Mouse (Mus musculus): Measurements from ENCODE around the gene Ces1c. TPM values are rescaled to one million over a fixed set of nuclear protein-coding genes. Genes with fewer than 3 reads are reported as not detected.

Gene Ces1c
- 19.1 TPM in 1 of 2 replicates, not detected in the other for total RNA-seq (2021)
- long read RNA-seq, transcript Ces1c-201 (13 exons, 1,828 nt), result major isoform, 290 of 568 reads
- long read RNA-seq, partial matches to known transcripts, result 158 of 568 reads
- long read RNA-seq, other reads (novel, unspliced or antisense), result 120 of 568 reads

GRCm38 (mm10) chr8:93131233-93131980 is at the start of gene Ces1c:
Gene Ces1c, minus strand, starts transcription at chr8:93131283.
- DNase-seq, result no peak

- no peak for DNase-seq
Measured at GRCm38 (mm10) chr8:93180581-93181129, 49.6 kb upstream of the Ces1c start.

GRCm38 (mm10) chr8:93176593-93176992 is 45.5 kb upstream of the Ces1c start:
- DNase-seq, result no peak

GRCm38 (mm10) chr8:93174554-93174953 is 43.5 kb upstream of the Ces1c start:
- DNase-seq, result no peak

- DNase-seq, result no peak
Measured at GRCm38 (mm10) chr8:93171846-93172590, 40.9 kb upstream of the Ces1c start.

GRCm38 (mm10) chr8:93163363-93163762 is 32.3 kb upstream of the Ces1c start:
- no peak for DNase-seq

GRCm38 (mm10) chr8:93151401-93151800 is 20.3 kb upstream of the Ces1c start:
- no peak for DNase-seq

- no peak for DNase-seq
Measured at GRCm38 (mm10) chr8:93147331-93147730, 16.2 kb upstream of the Ces1c start.

GRCm38 (mm10) chr8:93140696-93141095 is 9.6 kb upstream of the Ces1c start:
- DNase-seq, result peak; percentile 26

- no peak for DNase-seq
Measured at GRCm38 (mm10) chr8:93132196-93132595, 1.1 kb upstream of the Ces1c start.

- peak; percentile 1 for DNase-seq
Measured at GRCm38 (mm10) chr8:93126476-93126875, 4.6 kb downstream of the Ces1c start.

- DNase-seq, result no peak
Measured at GRCm38 (mm10) chr8:93122005-93122404, 9.1 kb downstream of the Ces1c start.

- DNase-seq, result peak; percentile 5
Measured at GRCm38 (mm10) chr8:93095376-93095775, 35.7 kb downstream of the Ces1c start.

GRCm38 (mm10) chr8:93091324-93091723 is 39.8 kb downstream of the Ces1c start:
- no peak for DNase-seq

- no peak for DNase-seq
Measured at GRCm38 (mm10) chr8:93088686-93089122, 42.4 kb downstream of the Ces1c start.

- no peak for DNase-seq
Measured at GRCm38 (mm10) chr8:93088193-93088592, 42.9 kb downstream of the Ces1c start.

GRCm38 (mm10) chr8:93079887-93080286 is 51.2 kb downstream of the Ces1c start, which contains the start of gene Ces1b:
Gene Ces1b, minus strand, starts transcription at chr8:93080017.
- no peak for DNase-seq

- DNase-seq, result peak; percentile 1
Measured at GRCm38 (mm10) chr8:93075251-93075650, 55.8 kb downstream of the Ces1c start.

- DNase-seq, result no peak
Measured at GRCm38 (mm10) chr8:93063416-93064117, 67.5 kb downstream of the Ces1c start.

GRCm38 (mm10) chr8:93059185-93059584 is 71.9 kb downstream of the Ces1c start:
- peak; percentile 46 for DNase-seq

- no peak for DNase-seq
Measured at GRCm38 (mm10) chr8:93055238-93055637, 75.8 kb downstream of the Ces1c start.

All from adrenal gland, postnatal 25 days (tissue).